Mouse (Mus musculus): ENCODE results near the gene Ptprm. TPM values are rescaled to one million over a fixed set of nuclear protein-coding genes. Genes with fewer than 3 reads are reported as not detected.
A peak's percentile ranks its signal among the peaks of the same experiment; 100 is the strongest.

Gene Ptprm
- polyA plus RNA-seq, 1 experiment from 2014 or later = 8.0 TPM

- H3K4me3 ChIP-seq (ENCODE audit: low read depth, low read length) = no peak overlapping the region
- no peaks in the 10 kb centered on the region for H3K36me3 ChIP-seq (ENCODE audit: control insufficient read depth, insufficient read depth, low read length)
- no peaks in the 10 kb centered on the region for H3K9me3 ChIP-seq (replicated peaks; ENCODE audit: control insufficient read depth, low read length)
- H3K4me1 ChIP-seq (ENCODE audit: control insufficient read depth, insufficient read depth, low read length) = no peaks in the 10 kb centered on the region
- 22% methylated on average over 4 of the region's 4 CpGs for WGBS
- DNase-seq (ENCODE audit: low spot score) = peak; percentile 79
- H3K9ac ChIP-seq (ENCODE audit: low read length) = no peak overlapping the region
- H3K27me3 ChIP-seq (replicated peaks; ENCODE audit: control insufficient read depth, insufficient read depth, low read length) = no peaks in the 10 kb centered on the region
- H3K4me2 ChIP-seq (ENCODE audit: low read length) = no peak overlapping the region
- H3K27ac ChIP-seq (ENCODE audit: low read depth, low read length) = no peak overlapping the region
- ATAC-seq = peak; percentile 67
Measured at GRCm38 (mm10) chr17:66680662-66681061, 673.6 kb downstream of the Ptprm start.

GRCm38 (mm10) chr17:66674667-66675066 is 679.6 kb downstream of the Ptprm start:
- no peak overlapping the region for H3K9ac ChIP-seq (ENCODE audit: low read length)
- 84% methylated on average over 2 of the region's 2 CpGs for WGBS
- H3K9me3 ChIP-seq (replicated peaks; ENCODE audit: control insufficient read depth, low read length) = no peaks in the 10 kb centered on the region
- peaks cover 3% of the 10 kb centered on the region; the same call in 1 of the 2 replicates for H3K4me1 ChIP-seq (ENCODE audit: control insufficient read depth, insufficient read depth, low read length)
- no peak overlapping the region for H3K27ac ChIP-seq (ENCODE audit: low read depth, low read length)
- no peak for ATAC-seq
- DNase-seq (ENCODE audit: low spot score) = no peak
- no peaks in the 10 kb centered on the region for H3K36me3 ChIP-seq (ENCODE audit: control insufficient read depth, insufficient read depth, low read length)
- H3K4me3 ChIP-seq (ENCODE audit: low read depth, low read length) = no peak overlapping the region
- no peak overlapping the region for H3K4me2 ChIP-seq (ENCODE audit: low read length)
- H3K27me3 ChIP-seq (replicated peaks; ENCODE audit: control insufficient read depth, insufficient read depth, low read length) = no peaks in the 10 kb centered on the region

- Histone ChIP-seq H3K27ac (ENCODE audit: low read depth, low read length) (no peak overlapping the region), H3K36me3 (ENCODE audit: control insufficient read depth, insufficient read depth, low read length) (no peaks in the 10 kb centered on the region), H3K4me1 (ENCODE audit: control insufficient read depth, insufficient read depth, low read length) (peaks cover 3% of the 10 kb centered on the region; the same call in 1 of the 2 replicates), H3K9me3 (replicated peaks; ENCODE audit: control insufficient read depth, low read length) (no peaks in the 10 kb centered on the region), H3K9ac (ENCODE audit: low read length) (no peak overlapping the region), H3K4me2 (ENCODE audit: low read length) (no peak overlapping the region), H3K27me3 (replicated peaks; ENCODE audit: control insufficient read depth, insufficient read depth, low read length) (no peaks in the 10 kb centered on the region), H3K4me3 (ENCODE audit: low read depth, low read length) (no peak overlapping the region)
- DNase-seq (ENCODE audit: low spot score) = no peak
- no peak for ATAC-seq
- WGBS = 73% methylated on average over 16 of the region's 16 CpGs
Measured at GRCm38 (mm10) chr17:66671715-66672230, 682.5 kb downstream of the Ptprm start.

- no peaks in the 10 kb centered on the region for H3K9me3 ChIP-seq (replicated peaks; ENCODE audit: control insufficient read depth, low read length)
- DNase-seq (ENCODE audit: low spot score) (no peak), ATAC-seq (no peak)
- H3K27me3 ChIP-seq (replicated peaks; ENCODE audit: control insufficient read depth, insufficient read depth, low read length) = no peaks in the 10 kb centered on the region
- no peaks in the 10 kb centered on the region for H3K36me3 ChIP-seq (ENCODE audit: control insufficient read depth, insufficient read depth, low read length)
- no peak overlapping the region for H3K9ac ChIP-seq (ENCODE audit: low read length)
- no peak overlapping the region for H3K27ac ChIP-seq (ENCODE audit: low read depth, low read length)
- 32% methylated on average over 8 of the region's 8 CpGs for WGBS
- H3K4me3 ChIP-seq (ENCODE audit: low read depth, low read length) = no peak overlapping the region
- H3K4me2 ChIP-seq (ENCODE audit: low read length) = no peak overlapping the region
- H3K4me1 ChIP-seq (ENCODE audit: control insufficient read depth, insufficient read depth, low read length) = peaks cover 3% of the 10 kb centered on the region; the same call in 1 of the 2 replicates
Measured at GRCm38 (mm10) chr17:66671287-66671686, 683.0 kb downstream of the Ptprm start.

GRCm38 (mm10) chr17:66665791-66666190 is 688.5 kb downstream of the Ptprm start:
- 97% methylated on average over 3 of the region's 3 CpGs for WGBS
- no peaks in the 10 kb centered on the region for H3K9me3 ChIP-seq (replicated peaks; ENCODE audit: control insufficient read depth, low read length)
- no peak for ATAC-seq
- no peak overlapping the region for H3K27ac ChIP-seq (ENCODE audit: low read depth, low read length)
- no peak overlapping the region for H3K9ac ChIP-seq (ENCODE audit: low read length)
- no peak for DNase-seq (ENCODE audit: low spot score)
- no peak overlapping the region for H3K4me3 ChIP-seq (ENCODE audit: low read depth, low read length)
- H3K27me3 ChIP-seq (replicated peaks; ENCODE audit: control insufficient read depth, insufficient read depth, low read length) = no peaks in the 10 kb centered on the region
- no peaks in the 10 kb centered on the region for H3K4me1 ChIP-seq (ENCODE audit: control insufficient read depth, insufficient read depth, low read length)
- H3K4me2 ChIP-seq (ENCODE audit: low read length) = no peak overlapping the region
- H3K36me3 ChIP-seq (ENCODE audit: control insufficient read depth, insufficient read depth, low read length) = no peaks in the 10 kb centered on the region

- 82% methylated on average over 3 of the region's 3 CpGs for WGBS
- H3K36me3 ChIP-seq (ENCODE audit: control insufficient read depth, insufficient read depth, low read length) = no peaks in the 10 kb centered on the region
- DNase-seq (ENCODE audit: low spot score) (no peak), ATAC-seq (no peak)
- no peak overlapping the region for H3K9ac ChIP-seq (ENCODE audit: low read length)
- no peak overlapping the region for H3K4me3 ChIP-seq (ENCODE audit: low read depth, low read length)
- H3K4me1 ChIP-seq (ENCODE audit: control insufficient read depth, insufficient read depth, low read length) = no peaks in the 10 kb centered on the region
- H3K27me3 ChIP-seq (replicated peaks; ENCODE audit: control insufficient read depth, insufficient read depth, low read length) = no peaks in the 10 kb centered on the region
- no peak overlapping the region for H3K27ac ChIP-seq (ENCODE audit: low read depth, low read length)
- H3K9me3 ChIP-seq (replicated peaks; ENCODE audit: control insufficient read depth, low read length) = no peaks in the 10 kb centered on the region
- no peak overlapping the region for H3K4me2 ChIP-seq (ENCODE audit: low read length)
Measured at GRCm38 (mm10) chr17:66665201-66665756, 689.0 kb downstream of the Ptprm start.

GRCm38 (mm10) chr17:66664796-66665195 is 689.5 kb downstream of the Ptprm start:
- 68% methylated on average over 10 of the region's 10 CpGs for WGBS
- no peaks in the 10 kb centered on the region for H3K27me3 ChIP-seq (replicated peaks; ENCODE audit: control insufficient read depth, insufficient read depth, low read length)
- no peak for ATAC-seq
- DNase-seq (ENCODE audit: low spot score) = no peak
- no peaks in the 10 kb centered on the region for H3K9me3 ChIP-seq (replicated peaks; ENCODE audit: control insufficient read depth, low read length)
- no peaks in the 10 kb centered on the region for H3K4me1 ChIP-seq (ENCODE audit: control insufficient read depth, insufficient read depth, low read length)
- no peak overlapping the region for H3K4me2 ChIP-seq (ENCODE audit: low read length)
- no peak overlapping the region for H3K9ac ChIP-seq (ENCODE audit: low read length)
- H3K4me3 ChIP-seq (ENCODE audit: low read depth, low read length) = no peak overlapping the region
- no peaks in the 10 kb centered on the region for H3K36me3 ChIP-seq (ENCODE audit: control insufficient read depth, insufficient read depth, low read length)
- H3K27ac ChIP-seq (ENCODE audit: low read depth, low read length) = no peak overlapping the region

GRCm38 (mm10) chr17:66659242-66659641 is 695.0 kb downstream of the Ptprm start:
- no peaks in the 10 kb centered on the region for H3K9me3 ChIP-seq (replicated peaks; ENCODE audit: control insufficient read depth, low read length)
- H3K27ac ChIP-seq (ENCODE audit: low read depth, low read length) = no peak overlapping the region
- DNase-seq (ENCODE audit: low spot score) (no peak), ATAC-seq (no peak)
- no peaks in the 10 kb centered on the region for H3K27me3 ChIP-seq (replicated peaks; ENCODE audit: control insufficient read depth, insufficient read depth, low read length)
- no peaks in the 10 kb centered on the region for H3K4me1 ChIP-seq (ENCODE audit: control insufficient read depth, insufficient read depth, low read length)
- no peaks in the 10 kb centered on the region for H3K36me3 ChIP-seq (ENCODE audit: control insufficient read depth, insufficient read depth, low read length)
- H3K4me2 ChIP-seq (ENCODE audit: low read length) = no peak overlapping the region
- WGBS = 72% methylated on average over 3 of the region's 3 CpGs
- no peak overlapping the region for H3K9ac ChIP-seq (ENCODE audit: low read length)
- no peak overlapping the region for H3K4me3 ChIP-seq (ENCODE audit: low read depth, low read length)

- Histone ChIP-seq H3K27ac (ENCODE audit: low read depth, low read length) (no peak overlapping the region), H3K9me3 (replicated peaks; ENCODE audit: control insufficient read depth, low read length) (no peaks in the 10 kb centered on the region), H3K4me2 (ENCODE audit: low read length) (no peak overlapping the region), H3K27me3 (replicated peaks; ENCODE audit: control insufficient read depth, insufficient read depth, low read length) (no peaks in the 10 kb centered on the region), H3K36me3 (ENCODE audit: control insufficient read depth, insufficient read depth, low read length) (no peaks in the 10 kb centered on the region), H3K4me1 (ENCODE audit: control insufficient read depth, insufficient read depth, low read length) (no peaks in the 10 kb centered on the region), H3K4me3 (ENCODE audit: low read depth, low read length) (no peak overlapping the region), H3K9ac (ENCODE audit: low read length) (no peak overlapping the region)
- WGBS = 93% methylated on average over 7 of the region's 7 CpGs
- DNase-seq (ENCODE audit: low spot score) (no peak), ATAC-seq (no peak)
Measured at GRCm38 (mm10) chr17:66637951-66638722, 716.1 kb downstream of the Ptprm start.

All from forebrain, embryonic 14.5 days (tissue).